Mouse (Mus musculus) cortical plate, adult 2 months (tissue): ENCODE measurements around the gene Mapk3. TPM values are rescaled to one million over a fixed set of nuclear protein-coding genes. Genes with fewer than 3 reads are reported as not detected.

Experiments
- H3K27ac ChIP-seq: fragments of 200-500 bp; 2 replicates; pipeline ENCODE4 v1.5.1; 2012; ENCODE audit warnings: low read length, control low read depth, inconsistent platforms; ENCODE audit not compliant: insufficient read depth
- H3K4me1 ChIP-seq: fragments of 200-500 bp; 2 replicates; pipeline ENCODE4 v1.6.1; 2011; ENCODE audit warnings: low read length; ENCODE audit not compliant: control insufficient read depth, insufficient read depth
- H3K4me3 ChIP-seq: fragments of 200-500 bp; 2 replicates; pipeline ENCODE4 v1.5.1; 2011; ENCODE audit warnings: mild to moderate bottlenecking, low read length, control low read depth; ENCODE audit not compliant: insufficient read depth
- CTCF ChIP-seq: fragments of 200-500 bp; IDR thresholded peaks from 2 replicates; pipeline ENCODE4 v1.5.1; 2011; ENCODE audit warnings: mild to moderate bottlenecking, control low read depth, low read length; ENCODE audit not compliant: insufficient read depth; ENCODE audit errors: extremely low read depth
- POLR2A ChIP-seq: fragments of 200-500 bp; IDR thresholded peaks from 2 replicates; pipeline ENCODE4 v1.6.1; 2011; ENCODE audit warnings: mild to moderate bottlenecking, low read length, control low read depth; ENCODE audit not compliant: insufficient read depth; ENCODE audit errors: extremely low read depth
- polyA plus RNA-seq: library from polyadenylated mRNA; depleted of rRNA; stranded (reverse); fragments of >200 nt; gene quantifications from 2 replicates; pipeline ENCODE4 v1.2.3, GENCODE M21; 2012; rRNA removed

The Mapk3 gene
- polyA plus RNA-seq, 1 experiment: 283 TPM

DNA sequence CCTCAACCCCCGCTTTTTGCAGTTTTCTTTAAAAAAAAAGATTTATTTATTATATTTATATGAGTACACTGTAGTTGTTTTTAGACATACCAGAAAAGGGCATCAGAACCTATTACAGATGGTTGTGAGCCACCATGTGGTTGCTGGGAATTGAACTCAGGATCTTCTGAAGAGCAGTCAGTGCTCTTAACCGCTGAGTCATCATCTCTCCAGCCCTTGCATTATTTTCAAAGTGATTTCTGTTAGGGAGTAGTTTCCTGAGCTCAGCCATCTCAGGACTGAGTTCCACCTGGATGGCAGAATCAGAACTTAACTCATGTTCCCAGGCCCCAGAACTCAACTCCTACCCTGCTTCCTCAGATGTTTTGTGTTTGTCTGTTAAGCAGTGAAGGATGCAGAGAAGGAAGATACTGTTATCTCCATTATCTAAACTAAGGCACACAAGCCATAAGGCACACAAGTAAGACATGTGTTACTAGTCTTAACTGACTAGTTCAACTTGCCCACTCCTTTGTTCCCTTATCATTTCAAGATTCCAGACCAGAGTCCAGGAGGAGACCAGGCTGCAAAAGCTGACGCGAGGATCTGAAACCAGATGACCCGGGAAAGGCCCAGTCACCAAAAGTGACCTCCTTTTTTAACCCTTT, 50.4 kb downstream of the Mapk3 start:
- Histone ChIP-seq H3K4me1 (peaks cover 2% of the 10 kb centered on the region; the same call in 1 of the 2 replicates), H3K27ac (no peak overlapping the region), H3K4me3 (no peak overlapping the region; the same call in 1 of the 2 replicates)
- TF ChIP-seq POLR2A (no peak), CTCF (no peak)

Other genes starting within 250 kb of the Mapk3 start
- 102 and 103 TPM in 2 replicates for gene Eif3c, start 193.2 kb upstream of the Mapk3 start, polyA plus RNA-seq
- 0.84 and 0.93 TPM in 2 replicates for gene Apobr, start 174.7 kb upstream of the Mapk3 start, polyA plus RNA-seq
- gene Cln3, start 173.8 kb upstream of the Mapk3 start, polyA plus RNA-seq: 41.8 and 42.3 TPM in 2 replicates
- gene Il27, start 164.7 kb upstream of the Mapk3 start, polyA plus RNA-seq: 0.19 TPM in 1 of 2 replicates, not detected in the other
- 21.6 and 23.1 TPM in 2 replicates for gene Nupr1, start 128.7 kb upstream of the Mapk3 start, polyA plus RNA-seq
- gene Sgf29, start 110.3 kb upstream of the Mapk3 start, polyA plus RNA-seq: 38.1 and 43.4 TPM in 2 replicates
- 14.1 and 16.5 TPM in 2 replicates for gene Sult1a1, start 83.2 kb upstream of the Mapk3 start, polyA plus RNA-seq
- gene Bola2, start 64.2 kb upstream of the Mapk3 start, polyA plus RNA-seq: 51.2 and 55.8 TPM in 2 replicates
- 31.2 and 33.8 TPM in 2 replicates for gene Slx1b, start 63.8 kb upstream of the Mapk3 start, polyA plus RNA-seq
- gene Coro1a, start 51.8 kb upstream of the Mapk3 start, polyA plus RNA-seq: 204 and 218 TPM in 2 replicates
- gene Gdpd3, start 6.7 kb downstream of the Mapk3 start, polyA plus RNA-seq: 2.5 and 3.1 TPM in 2 replicates
- 539 and 545 TPM in 2 replicates for gene Ypel3, start 17.4 kb downstream of the Mapk3 start, polyA plus RNA-seq
- gene Tbx6, start 21.9 kb downstream of the Mapk3 start, polyA plus RNA-seq: 1.4 and 1.6 TPM in 2 replicates
- 75.4 and 77.7 TPM in 2 replicates for gene Ppp4c, start 32.9 kb downstream of the Mapk3 start, polyA plus RNA-seq
- 108 and 124 TPM in 2 replicates for gene Fam57b, start 38.1 kb downstream of the Mapk3 start, polyA plus RNA-seq
- gene 4930451I11Rik, start 72.0 kb downstream of the Mapk3 start, polyA plus RNA-seq: 0.67 TPM in 1 of 2 replicates, not detected in the other
- 45.9 and 52.6 TPM in 2 replicates for gene Doc2a, start 87.8 kb downstream of the Mapk3 start, polyA plus RNA-seq
- gene Hirip3, start 102.4 kb downstream of the Mapk3 start, polyA plus RNA-seq: 58.5 and 69.2 TPM in 2 replicates
- 55.6 and 59.3 TPM in 2 replicates for gene Ino80e, start 102.8 kb downstream of the Mapk3 start, polyA plus RNA-seq
- gene Taok2, start 125.1 kb downstream of the Mapk3 start, polyA plus RNA-seq: 103 and 104 TPM in 2 replicates
- 31.9 and 35.9 TPM in 2 replicates for gene Tmem219, start 163.3 kb downstream of the Mapk3 start, polyA plus RNA-seq
- 188 and 198 TPM in 2 replicates for gene Kctd13, start 169.3 kb downstream of the Mapk3 start, polyA plus RNA-seq
- 55.7 and 63.8 TPM in 2 replicates for gene Asphd1, start 190.0 kb downstream of the Mapk3 start, polyA plus RNA-seq
- gene Sez6l2, start 191.0 kb downstream of the Mapk3 start, polyA plus RNA-seq: 236 and 261 TPM in 2 replicates
- gene Cdipt, start 216.3 kb downstream of the Mapk3 start, polyA plus RNA-seq: 252 and 253 TPM in 2 replicates
- 1.1 and 2.0 TPM in 2 replicates for gene Cdiptos, start 216.5 kb downstream of the Mapk3 start, polyA plus RNA-seq